Mouse (Mus musculus): ENCODE measurements around the gene Las1l. TPM values are rescaled to one million over a fixed set of nuclear protein-coding genes. Genes with fewer than 3 reads are reported as not detected.

Gene Las1l
- total RNA-seq, 2 experiments from 2014 or later = 51.3 to 65.0 TPM

GRCm38 (mm10) chrX:95945496-95945895, 11.3 kb downstream of the Las1l start:
- no peak for TF ChIP-seq CTCF (conservative IDR thresholded peaks at IDR 0.05)
- Histone ChIP-seq H3K27ac (no peak overlapping the region), H3K4me3 (no peak overlapping the region)
- DNase-seq (ENCODE audit: low spot score in 2 of 2) = no peak

DNA sequence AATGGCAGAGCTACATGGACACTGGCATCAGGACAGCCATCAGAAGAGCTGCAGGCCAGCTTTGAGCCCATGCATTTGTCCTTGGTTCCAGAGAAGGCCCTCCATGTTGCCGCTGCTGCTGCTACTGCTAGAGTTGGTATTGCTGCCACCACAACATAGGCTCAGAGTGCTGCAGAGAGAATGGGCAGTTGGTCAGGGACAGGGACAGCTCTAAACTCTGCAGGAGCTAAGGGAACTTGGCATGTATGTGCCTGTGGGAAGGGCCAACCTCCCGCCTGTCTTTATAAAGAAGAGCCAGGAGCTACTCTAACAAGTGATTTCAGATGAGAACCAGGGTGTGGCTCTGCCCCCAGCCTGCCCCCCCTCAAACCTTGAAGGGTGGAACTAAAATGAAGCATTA, 21.3 kb downstream of the Las1l start:
- TF ChIP-seq CTCF (conservative IDR thresholded peaks at IDR 0.05) = no peak
- no peak overlapping the region for H3K27ac ChIP-seq
- H3K4me3 ChIP-seq = no peak overlapping the region
- no peak for DNase-seq (ENCODE audit: low spot score in 2 of 2)

DNA sequence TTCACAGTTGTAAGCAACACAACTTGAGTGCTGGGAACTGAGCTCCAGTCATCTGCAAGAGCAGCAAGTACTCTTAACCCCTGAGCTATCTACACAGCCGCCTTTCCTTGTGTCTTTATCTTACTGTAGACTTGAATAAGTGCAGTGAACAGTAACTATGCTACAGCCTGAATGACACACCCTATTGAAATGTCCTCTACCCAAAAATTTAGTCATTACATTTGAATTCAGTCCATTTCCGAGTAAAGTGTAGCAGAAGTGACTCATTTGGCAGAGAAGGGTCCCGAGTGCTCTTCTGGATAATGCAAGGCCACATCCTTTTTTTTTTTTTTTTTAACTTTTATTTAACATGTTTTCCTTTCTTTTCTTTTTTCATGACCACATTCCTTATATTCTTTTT, 54.0 kb downstream of the Las1l start:
- TF ChIP-seq CTCF (conservative IDR thresholded peaks at IDR 0.05) = no peak
- Histone ChIP-seq H3K27ac (no peak overlapping the region), H3K4me3 (no peak overlapping the region)
- no peak for DNase-seq (ENCODE audit: low spot score in 2 of 2)

Other genes starting within 250 kb of the Las1l start
- gene Zc3h12b, start 245.3 kb downstream of the Las1l start, total RNA-seq (2021) = 10 to 100 TPM; 39.1 to 41.4 TPM
- gene Msn, start 139.1 kb upstream of the Las1l start, total RNA-seq (2021) = 10 to 100 TPM; 16.7 to 19.0 TPM